Mouse (Mus musculus) heart, embryonic 16.5 days (tissue): ENCODE measurements at regions not wholly inside any gene's neighbourhood (a gene's known extent, or its start where the extent isn't known, plus 50 kb on each side); places are given as distances from the start of the nearest gene placed in this dataset.

ENCODE experiments used
- ATAC-seq: fragments of 200-750 bp; cut with Nextera tagmentation; replicated peaks from 2 replicates; pipeline ENCODE4 v1.8.0; 2017; ENCODE audit warnings: moderate number of reproducible peaks; ENCODE audit not compliant: insufficient read depth, low FRiP score; ENCODE audit errors: extremely low read depth
- H3K27ac ChIP-seq: fragments of 300-500 bp; sonication (generic); 2 replicates; pipeline ENCODE4 v1.5.1; 2014; ENCODE audit warnings: mild to moderate bottlenecking, low read length, control low read depth, moderate library complexity
- H3K27me3 ChIP-seq: fragments of 300-500 bp; sonication (generic); 2 replicates; pipeline ENCODE4 v1.6.1; 2014; ENCODE audit warnings: low read length, mixed read lengths; ENCODE audit not compliant: control insufficient read depth, insufficient read depth
- H3K36me3 ChIP-seq: fragments of 300-500 bp; sonication (generic); 2 replicates; pipeline ENCODE4 v1.6.1; 2014; ENCODE audit not compliant: control insufficient read depth, insufficient read depth
- H3K4me1 ChIP-seq: fragments of 300-500 bp; sonication (generic); 2 replicates; pipeline ENCODE4 v1.6.1; 2014; ENCODE audit warnings: low read length, mixed read lengths; ENCODE audit not compliant: control insufficient read depth, insufficient read depth
- H3K4me2 ChIP-seq: fragments of 300-500 bp; sonication (generic); 2 replicates; pipeline ENCODE4 v1.6.1; 2014; ENCODE audit warnings: low read depth, mild to moderate bottlenecking, control low read depth, low read length
- H3K4me3 ChIP-seq: fragments of 300-500 bp; sonication (generic); 2 replicates; pipeline ENCODE4 v1.5.1; 2014; ENCODE audit warnings: mild to moderate bottlenecking, control low read depth, low read length
- H3K9ac ChIP-seq: fragments of 300-500 bp; sonication (generic); 2 replicates; pipeline ENCODE4 v1.6.1; 2014; ENCODE audit warnings: low read length, control low read depth
- H3K9me3 ChIP-seq: fragments of 300-500 bp; sonication (generic); replicated peaks from 2 replicates; pipeline ENCODE4 v1.6.1; 2016; ENCODE audit warnings: low read length; ENCODE audit not compliant: control insufficient read depth
- WGBS: fragments of 180-500 bp; shearing (Covaris S2); extraction: QIAGEN DNeasy Blood & Tissue Kit; methylation state at CpG from one replicate; pipeline ENCODE4 v1.1.7; 2014; 5-methylcytosine and 5-hydroxymethylcytosine counted together

DNA sequence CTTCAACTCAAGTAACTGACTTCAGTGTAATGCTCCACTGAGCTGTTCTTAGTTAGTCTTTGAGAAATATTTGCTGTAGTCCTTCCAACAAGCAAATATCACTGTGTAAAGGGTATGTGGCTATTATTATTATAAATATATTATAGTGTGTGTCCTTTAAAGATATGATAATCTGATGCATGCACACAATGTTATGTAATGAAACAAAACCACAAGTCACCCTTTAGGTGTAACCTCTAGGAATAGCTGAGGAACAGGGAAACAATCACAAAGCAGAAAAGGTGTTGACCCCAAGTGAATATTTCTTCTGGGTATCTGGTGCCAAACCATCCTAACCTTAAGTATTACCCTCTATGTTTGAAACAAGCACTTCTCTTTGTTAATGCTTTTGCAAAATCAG, 603.6 kb upstream of the Arid1b start:
- Histone ChIP-seq H3K4me3 (no peak overlapping the region), H3K4me1 (no peaks in the 10 kb centered on the region), H3K4me2 (no peak overlapping the region), H3K27me3 (no peaks in the 10 kb centered on the region), H3K9ac (no peak overlapping the region), H3K27ac (no peak overlapping the region), H3K36me3 (no peaks in the 10 kb centered on the region), H3K9me3 (no peaks in the 10 kb centered on the region)
- ATAC-seq: no peak

DNA sequence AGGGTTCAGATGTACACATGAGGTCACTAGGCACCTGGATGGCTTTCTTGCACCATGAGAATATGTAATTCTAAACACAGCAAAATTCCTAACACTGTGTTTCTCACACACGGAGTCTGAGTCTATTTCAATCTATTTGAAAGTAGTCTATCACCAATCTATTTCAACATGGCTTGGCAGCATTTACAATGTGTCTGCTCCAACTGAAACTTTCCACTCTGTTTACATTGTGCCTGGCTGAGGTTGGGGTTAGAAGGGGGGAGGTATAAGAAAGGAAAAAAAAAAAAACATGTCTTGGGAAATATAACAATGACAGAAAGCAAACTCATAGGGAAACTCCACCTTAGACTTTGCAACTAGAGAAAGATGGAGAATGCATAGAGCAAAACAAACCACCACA, 602.9 kb upstream of the Arid1b start:
- Histone ChIP-seq H3K4me3 (no peak overlapping the region), H3K27ac (no peak overlapping the region), H3K9me3 (no peaks in the 10 kb centered on the region), H3K36me3 (no peaks in the 10 kb centered on the region), H3K9ac (no peak overlapping the region), H3K4me1 (no peaks in the 10 kb centered on the region), H3K27me3 (no peaks in the 10 kb centered on the region), H3K4me2 (no peak overlapping the region)
- ATAC-seq: no peak
- 50% methylated on average over 1 of the region's 1 CpGs for WGBS

DNA sequence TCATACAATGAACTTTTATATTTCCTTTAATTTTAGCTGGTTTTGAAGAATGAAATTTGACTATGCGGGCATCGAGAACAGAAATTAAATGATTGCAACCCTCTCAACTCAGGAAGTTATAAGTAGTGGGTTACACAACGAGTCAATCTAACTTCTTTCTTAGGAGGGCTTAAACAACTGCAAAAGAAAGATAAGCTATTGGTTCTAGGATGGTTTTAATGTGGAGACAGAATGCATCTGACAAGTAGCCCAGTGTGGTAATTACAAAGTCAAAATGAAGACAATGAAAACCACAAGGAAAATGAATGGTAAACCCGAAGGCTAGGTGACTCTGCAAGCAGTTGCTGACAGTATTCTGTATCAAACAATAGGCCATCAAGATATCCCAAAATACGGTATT, 598.0 kb upstream of the Arid1b start:
- WGBS: 77% methylated on average over 5 of the region's 5 CpGs

DNA sequence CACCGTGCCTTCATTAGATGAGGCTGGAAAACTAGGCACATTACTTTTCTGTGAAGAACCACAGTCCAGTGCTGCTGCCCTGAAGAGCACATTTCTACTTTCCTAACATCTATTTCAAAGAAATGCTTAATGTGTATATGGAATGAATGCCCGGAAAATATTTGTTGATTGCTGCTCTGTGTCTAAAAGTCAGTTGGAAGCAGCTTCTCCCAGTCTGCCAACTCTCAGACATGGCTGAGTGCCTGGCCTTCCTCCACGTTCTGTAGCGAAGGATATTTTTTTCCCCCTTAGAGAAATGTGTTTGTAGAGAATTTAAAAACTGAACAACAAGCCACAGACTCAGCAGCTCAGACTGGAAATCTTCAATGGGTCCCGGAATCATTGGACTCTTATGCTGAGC, 576.4 kb upstream of the Arid1b start:
- Histone ChIP-seq H3K27ac (no peak overlapping the region), H3K9ac (no peak overlapping the region), H3K27me3 (no peaks in the 10 kb centered on the region), H3K36me3 (no peaks in the 10 kb centered on the region), H3K4me2 (no peak overlapping the region), H3K4me1 (no peaks in the 10 kb centered on the region), H3K4me3 (no peak overlapping the region), H3K9me3 (no peaks in the 10 kb centered on the region)
- no peak for ATAC-seq
- WGBS: 66% methylated on average over 5 of the region's 5 CpGs

More for the DNA sequence above, 598.0 kb upstream of the Arid1b start:
- no peak overlapping the region for H3K9ac ChIP-seq
- no peak overlapping the region for H3K27ac ChIP-seq
- ATAC-seq: no peak
- H3K4me1 ChIP-seq: no peaks in the 10 kb centered on the region
- no peaks in the 10 kb centered on the region for H3K36me3 ChIP-seq
- H3K9me3 ChIP-seq: peaks cover 3% of the 10 kb centered on the region
- no peaks in the 10 kb centered on the region for H3K27me3 ChIP-seq
- no peak overlapping the region for H3K4me2 ChIP-seq
- no peak overlapping the region for H3K4me3 ChIP-seq

DNA sequence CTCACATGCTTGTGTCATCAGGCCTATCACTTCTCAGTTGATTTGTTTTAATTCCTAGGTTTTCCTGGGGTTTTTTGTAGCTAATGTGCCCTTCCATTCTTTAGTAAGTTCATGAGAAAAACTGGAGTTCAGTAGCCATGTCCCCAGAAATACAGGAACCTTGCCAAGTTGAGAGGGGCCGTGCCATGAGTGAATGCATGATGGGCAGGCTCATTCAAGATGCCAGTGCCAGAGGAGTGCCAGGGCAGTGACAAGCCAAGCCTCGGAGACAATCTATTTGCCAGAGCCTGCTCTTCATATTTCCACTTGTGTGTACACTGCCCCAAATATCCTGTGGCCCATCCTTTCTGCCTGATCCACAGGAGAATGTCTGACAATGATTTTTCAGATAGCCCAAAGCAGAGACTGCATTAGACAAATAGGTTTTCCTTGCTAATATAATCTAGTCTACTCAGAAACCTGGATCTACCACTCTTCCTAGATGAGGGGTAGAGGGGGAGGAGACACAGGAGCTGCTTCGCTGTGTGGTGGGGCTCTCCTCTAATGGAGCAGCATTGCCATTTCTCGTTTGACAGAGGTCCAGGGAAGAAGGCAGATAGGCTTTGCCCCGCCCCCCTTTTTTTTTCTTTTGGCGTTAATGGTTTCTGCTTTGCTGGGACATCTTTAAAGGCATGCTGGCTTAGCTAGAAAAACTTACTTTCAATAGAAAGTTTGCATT, 569.5 kb upstream of the Arid1b start:
- Histone ChIP-seq H3K27me3 (no peaks in the 10 kb centered on the region), H3K4me2 (no peak overlapping the region), H3K27ac (no peak overlapping the region), H3K4me1 (no peaks in the 10 kb centered on the region), H3K9me3 (no peaks in the 10 kb centered on the region), H3K9ac (no peak overlapping the region), H3K36me3 (no peaks in the 10 kb centered on the region), H3K4me3 (no peak overlapping the region)
- 49% methylated on average over 6 of the region's 6 CpGs for WGBS
- ATAC-seq: no peak

DNA sequence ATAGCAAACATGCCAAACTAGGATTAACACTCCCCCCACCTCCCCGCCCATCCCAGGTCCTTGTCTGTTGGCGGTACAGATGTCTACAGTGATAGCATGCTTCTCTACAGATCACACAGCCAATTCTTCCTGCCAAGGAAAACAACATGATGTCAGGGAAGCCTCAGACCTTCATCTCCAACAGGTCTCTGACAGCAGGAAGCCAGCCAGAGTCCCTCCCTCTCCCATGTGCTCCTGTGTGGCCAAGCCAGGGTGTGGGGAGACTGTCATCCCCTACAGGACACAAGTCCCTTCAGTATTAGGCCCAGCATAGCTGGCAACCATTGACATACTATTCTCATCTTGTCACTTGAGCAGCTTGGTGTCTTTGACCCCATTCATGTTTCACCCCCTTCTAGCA, 568.8 kb upstream of the Arid1b start:
- Histone ChIP-seq H3K9me3 (no peaks in the 10 kb centered on the region), H3K27me3 (no peaks in the 10 kb centered on the region), H3K9ac (no peak overlapping the region), H3K4me1 (no peaks in the 10 kb centered on the region), H3K4me3 (no peak overlapping the region), H3K27ac (no peak overlapping the region), H3K4me2 (no peak overlapping the region), H3K36me3 (no peaks in the 10 kb centered on the region)
- ATAC-seq: no peak
- 57% methylated on average over 2 of the region's 2 CpGs for WGBS

DNA sequence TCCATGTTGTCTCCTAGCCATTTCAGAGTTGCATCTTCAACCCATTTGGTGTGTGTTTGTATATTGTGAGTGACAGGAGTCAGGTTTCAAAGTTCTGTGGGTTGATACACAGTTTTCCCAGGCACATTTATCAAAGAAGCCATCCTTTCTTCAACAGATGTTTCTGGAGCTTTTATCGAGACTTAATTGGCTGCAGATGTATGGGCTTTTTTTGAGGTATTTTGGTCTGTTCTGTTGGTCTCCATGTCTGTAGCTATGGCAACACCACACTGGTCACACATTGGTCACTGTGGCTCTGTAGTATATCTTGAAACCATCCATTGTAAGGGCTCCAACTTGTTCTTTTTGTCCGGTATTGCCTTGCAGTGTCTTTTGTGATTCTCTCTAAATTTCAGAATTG, 565.1 kb upstream of the Arid1b start:
- 67% methylated on average over 2 of the region's 2 CpGs for WGBS
- no peaks in the 10 kb centered on the region for H3K9me3 ChIP-seq
- no peaks in the 10 kb centered on the region for H3K4me1 ChIP-seq
- H3K9ac ChIP-seq: no peak overlapping the region
- no peak overlapping the region for H3K27ac ChIP-seq
- no peaks in the 10 kb centered on the region for H3K27me3 ChIP-seq
- H3K36me3 ChIP-seq: no peaks in the 10 kb centered on the region
- no peak overlapping the region for H3K4me2 ChIP-seq
- H3K4me3 ChIP-seq: no peak overlapping the region
- no peak for ATAC-seq

DNA sequence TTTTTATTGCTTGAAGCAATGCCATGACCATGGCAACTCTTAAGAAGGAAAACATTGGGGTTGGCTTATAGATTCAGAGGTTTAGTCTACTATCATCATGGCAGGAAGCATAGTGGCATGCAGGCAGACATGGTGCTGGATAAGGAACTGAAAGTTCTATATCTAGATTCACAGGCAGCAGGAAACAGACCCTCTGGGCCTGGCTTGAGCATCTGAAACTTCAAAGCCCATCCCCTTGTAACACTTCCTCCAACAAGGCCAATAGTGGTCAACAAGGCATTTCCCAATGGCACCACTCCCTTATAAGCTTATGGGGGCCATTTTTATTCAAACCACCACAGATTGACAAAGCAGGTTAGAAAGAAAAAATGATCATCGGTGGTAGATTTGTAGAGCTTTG, 548.5 kb upstream of the Arid1b start:
- Histone ChIP-seq H3K9me3 (no peaks in the 10 kb centered on the region), H3K27me3 (no peaks in the 10 kb centered on the region), H3K4me2 (no peak overlapping the region), H3K9ac (no peak overlapping the region), H3K36me3 (no peaks in the 10 kb centered on the region), H3K27ac (no peak overlapping the region), H3K4me3 (no peak overlapping the region), H3K4me1 (no peaks in the 10 kb centered on the region)
- ATAC-seq: no peak
- WGBS: 90% methylated on average over 1 of the region's 1 CpGs

DNA sequence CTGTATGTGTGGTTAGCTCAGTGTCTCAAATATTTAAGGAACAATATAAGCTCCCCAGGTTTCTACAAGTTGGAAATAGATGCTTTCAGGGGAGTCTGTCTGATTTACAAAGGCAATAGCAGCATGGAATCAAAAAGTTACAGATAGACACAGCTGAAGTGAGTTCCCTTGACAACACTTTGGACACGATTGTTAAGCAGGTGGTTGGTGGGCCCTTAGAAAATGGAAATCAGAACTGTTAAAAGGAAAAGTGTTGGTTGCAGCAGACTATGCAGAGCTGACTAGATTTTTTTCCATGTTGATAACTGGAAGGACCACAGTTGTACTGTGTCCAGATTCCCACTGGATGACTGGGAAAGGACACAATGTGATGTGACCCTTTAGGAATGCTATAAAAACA, 536.6 kb upstream of the Arid1b start:
- no peaks in the 10 kb centered on the region for H3K27me3 ChIP-seq
- H3K4me3 ChIP-seq: no peak overlapping the region
- H3K9ac ChIP-seq: no peak overlapping the region
- no peaks in the 10 kb centered on the region for H3K4me1 ChIP-seq
- no peaks in the 10 kb centered on the region for H3K36me3 ChIP-seq
- 62% methylated on average over 1 of the region's 1 CpGs for WGBS
- no peak overlapping the region for H3K4me2 ChIP-seq
- H3K9me3 ChIP-seq: no peaks in the 10 kb centered on the region
- no peak overlapping the region for H3K27ac ChIP-seq
- ATAC-seq: no peak
